Mouse (Mus musculus): ENCODE measurements around the gene Erp27. TPM values are rescaled to one million over a fixed set of nuclear protein-coding genes. Genes with fewer than 3 reads are reported as not detected.

Gene Erp27
- polyA plus RNA-seq, 1 experiment: 0.05 TPM

DNA sequence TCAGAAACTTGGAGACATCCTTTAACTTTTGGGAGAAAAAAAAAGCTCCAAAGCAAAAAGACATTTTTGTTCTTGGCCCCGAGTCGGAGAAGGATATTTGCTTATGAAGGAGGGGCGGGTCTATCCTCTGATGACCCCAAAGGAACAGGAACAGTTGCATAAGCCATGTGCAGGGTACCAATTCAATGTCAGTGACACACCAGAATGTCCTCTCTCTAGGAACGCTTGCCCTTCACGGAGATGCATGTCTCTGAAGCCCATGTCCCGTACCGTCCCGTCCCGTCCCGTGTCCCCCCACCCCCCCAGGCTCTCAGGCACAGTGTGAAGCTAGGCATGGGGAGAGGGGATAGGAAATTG lies 15.1 kb downstream of the Erp27 start:
- no peak overlapping the region for H3ac ChIP-seq (ENCODE audit: control insufficient read depth, insufficient read length)
- no peak overlapping the region for H3K4me3 ChIP-seq
- H3K36me3 ChIP-seq (ENCODE audit: control insufficient read depth, insufficient read depth): no peaks in the 10 kb centered on the region
- no peaks in the 10 kb centered on the region for H3K79me2 ChIP-seq (ENCODE audit: control insufficient read depth, insufficient read depth)
- H3K27me3 ChIP-seq (ENCODE audit: control insufficient read depth, insufficient read depth, insufficient read length): no peaks in the 10 kb centered on the region
- TF ChIP-seq TCF12 (IDR thresholded peaks at IDR 0.05; ENCODE audit: insufficient read depth, poor library complexity, severe bottlenecking) (no peak), TCF3 (IDR thresholded peaks at IDR 0.05; ENCODE audit: insufficient read length, low read depth) (no peak), E2F4 (IDR thresholded peaks at IDR 0.05; ENCODE audit: insufficient read depth) (no peak), USF1 (IDR thresholded peaks at IDR 0.05; ENCODE audit: low read depth) (no peak), SRF (IDR thresholded peaks at IDR 0.05; ENCODE audit: control insufficient read depth, insufficient read length, low read depth) (no peak), CEBPB (IDR thresholded peaks at IDR 0.05; ENCODE audit: insufficient read depth, poor library complexity, severe bottlenecking) (no peak), MYOG (IDR thresholded peaks at IDR 0.05; ENCODE audit: control insufficient read depth in 1 of 3, insufficient read depth in 1 of 3, insufficient read length in 2 of 3, low read depth in 2 of 3) (no peak), MAX (IDR thresholded peaks at IDR 0.05; ENCODE audit: low read depth) (no peak), POLR2A (IDR thresholded peaks at IDR 0.05; ENCODE audit: insufficient read length, low read depth) (no peak), MYOD1 (IDR thresholded peaks at IDR 0.05; ENCODE audit: control insufficient read depth in 1 of 3, insufficient read length in 2 of 3, low read depth in 2 of 3) (no peak)
- H3K4me2 ChIP-seq (ENCODE audit: low read depth): no peak overlapping the region

DNA sequence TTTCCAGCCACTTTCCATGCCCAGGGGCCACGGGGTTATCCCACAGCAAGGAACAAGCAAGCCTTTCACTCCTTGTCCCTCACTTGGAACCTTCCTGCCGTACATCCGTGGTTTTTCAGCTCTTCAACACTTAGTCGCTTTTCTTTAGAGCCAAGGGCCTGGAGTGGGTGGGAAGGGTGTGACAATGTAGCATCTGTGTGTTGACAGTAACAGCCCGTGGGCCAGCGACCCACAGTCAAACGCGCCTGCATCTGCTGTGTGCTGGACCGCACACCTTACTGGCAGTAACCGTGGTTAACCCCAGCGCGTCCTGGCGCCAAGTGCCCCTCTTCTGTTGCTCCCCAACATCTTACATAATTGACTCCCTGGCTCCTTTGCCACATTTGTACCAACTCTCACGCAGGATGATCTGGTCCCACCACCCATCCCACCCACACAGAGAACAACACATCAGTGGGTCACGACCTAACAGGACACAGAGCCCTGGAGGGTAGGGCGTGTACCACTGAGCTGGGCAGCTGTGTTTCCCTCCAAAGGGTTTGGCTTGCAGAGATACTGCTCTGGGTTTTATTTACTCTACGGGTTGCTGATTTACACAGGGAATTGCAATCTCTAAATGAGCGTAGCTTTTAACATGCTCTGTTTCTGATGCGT lies 15.6 kb downstream of the Erp27 start:
- Histone ChIP-seq H3K36me3 (ENCODE audit: control insufficient read depth, insufficient read depth) (no peaks in the 10 kb centered on the region), H3K4me3 (no peak overlapping the region), H3ac (ENCODE audit: control insufficient read depth, insufficient read length) (no peak overlapping the region), H3K79me2 (ENCODE audit: control insufficient read depth, insufficient read depth) (no peaks in the 10 kb centered on the region), H3K4me2 (ENCODE audit: low read depth) (no peak overlapping the region), H3K27me3 (ENCODE audit: control insufficient read depth, insufficient read depth, insufficient read length) (no peaks in the 10 kb centered on the region)
- TF ChIP-seq POLR2AphosphoS2 (IDR thresholded peaks at IDR 0.05; ENCODE audit: insufficient read length, low read depth) (no peak), TCF3 (IDR thresholded peaks at IDR 0.05; ENCODE audit: insufficient read length, low read depth) (no peak), REST (IDR thresholded peaks at IDR 0.05; ENCODE audit: insufficient read depth, insufficient read length) (no peak), CEBPB (IDR thresholded peaks at IDR 0.05; ENCODE audit: insufficient read depth, poor library complexity, severe bottlenecking) (no peak), POLR2A (IDR thresholded peaks at IDR 0.05; ENCODE audit: insufficient read length, low read depth) (no peak), MYOD1 (IDR thresholded peaks at IDR 0.05; ENCODE audit: control insufficient read depth in 1 of 3, insufficient read length in 2 of 3, low read depth in 2 of 3) (peak in 1 of 3 experiments; percentile 5)

DNA sequence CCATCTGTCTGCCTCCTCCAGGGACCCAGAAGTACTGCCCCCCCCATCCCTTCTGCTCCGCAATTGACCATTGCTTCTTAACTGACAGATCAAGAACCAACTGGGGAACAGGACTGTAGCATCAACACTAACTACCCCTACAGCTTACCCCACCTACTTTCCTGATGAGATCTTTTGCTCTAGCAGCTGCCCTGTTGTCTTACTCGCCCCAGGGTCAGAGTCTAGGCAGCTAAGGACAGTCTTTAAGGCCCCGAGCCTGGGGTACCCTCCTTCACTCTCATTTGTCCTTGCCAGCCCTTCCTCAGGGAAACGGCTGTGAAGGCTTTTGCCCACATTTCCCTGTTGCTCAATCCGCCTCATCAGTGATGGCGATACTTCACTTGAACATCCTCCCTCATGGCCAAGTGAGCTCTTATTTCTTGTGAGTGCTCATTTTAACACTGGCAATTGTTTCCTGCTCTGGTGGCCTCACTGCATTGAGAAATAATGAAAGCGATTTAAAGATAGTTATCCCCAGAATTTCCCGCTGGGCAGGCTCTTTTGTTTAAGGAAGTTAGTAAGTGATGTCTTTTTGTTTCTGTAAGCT lies 18.0 kb downstream of the Erp27 start:
- Histone ChIP-seq H3K79me2 (ENCODE audit: control insufficient read depth, insufficient read depth) (no peaks in the 10 kb centered on the region), H3K4me3 (no peak overlapping the region), H3ac (ENCODE audit: control insufficient read depth, insufficient read length) (no peak overlapping the region), H3K27me3 (ENCODE audit: control insufficient read depth, insufficient read depth, insufficient read length) (no peaks in the 10 kb centered on the region), H3K4me2 (ENCODE audit: low read depth) (peak overlapping the region; percentile 63), H3K36me3 (ENCODE audit: control insufficient read depth, insufficient read depth) (no peaks in the 10 kb centered on the region)
- no peak for TF ChIP-seq REST (IDR thresholded peaks at IDR 0.05; ENCODE audit: insufficient read depth, insufficient read length)
- peak; percentile 30 to 64 (median 55) for TF ChIP-seq MYOD1 (IDR thresholded peaks at IDR 0.05; ENCODE audit: control insufficient read depth in 1 of 3, insufficient read length in 2 of 3, low read depth in 2 of 3)
- peak in 1 of 3 experiments; percentile 50 for TF ChIP-seq MYOG (IDR thresholded peaks at IDR 0.05; ENCODE audit: control insufficient read depth in 1 of 3, insufficient read depth in 1 of 3, insufficient read length in 2 of 3, low read depth in 2 of 3)
- TF ChIP-seq CEBPB (IDR thresholded peaks at IDR 0.05; ENCODE audit: insufficient read depth, poor library complexity, severe bottlenecking): peak; percentile 59

DNA sequence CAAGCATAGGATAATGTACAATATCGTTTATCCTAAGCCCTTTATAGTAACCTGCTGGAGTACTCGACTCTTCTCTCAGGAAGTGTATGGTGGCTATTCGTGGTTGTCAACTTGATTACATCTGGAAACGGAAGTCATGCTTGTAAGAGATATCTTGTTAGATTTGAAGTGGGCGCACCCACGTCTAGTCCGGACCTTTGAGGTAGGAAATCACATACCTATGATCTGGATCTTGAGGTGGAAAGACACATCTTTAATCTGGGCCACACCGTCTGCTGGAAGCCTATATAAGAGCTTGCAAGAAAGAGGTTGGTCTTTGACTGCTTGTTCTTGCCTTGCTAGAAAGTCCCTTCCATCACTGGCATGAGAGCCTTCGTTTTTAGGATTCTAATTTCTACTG lies 19.5 kb downstream of the Erp27 start:
- Histone ChIP-seq H3K36me3 (ENCODE audit: control insufficient read depth, insufficient read depth) (no peaks in the 10 kb centered on the region), H3ac (ENCODE audit: control insufficient read depth, insufficient read length) (no peak overlapping the region), H3K27me3 (ENCODE audit: control insufficient read depth, insufficient read depth, insufficient read length) (no peaks in the 10 kb centered on the region), H3K79me2 (ENCODE audit: control insufficient read depth, insufficient read depth) (no peaks in the 10 kb centered on the region), H3K4me2 (ENCODE audit: low read depth) (no peak overlapping the region), H3K4me3 (no peak overlapping the region)
- TF ChIP-seq REST (IDR thresholded peaks at IDR 0.05; ENCODE audit: insufficient read depth, insufficient read length): no peak
- TF ChIP-seq E2F4 (IDR thresholded peaks at IDR 0.05; ENCODE audit: insufficient read depth): no peak
- TF ChIP-seq TCF3 (IDR thresholded peaks at IDR 0.05; ENCODE audit: insufficient read length, low read depth): no peak
- no peak for TF ChIP-seq CEBPB (IDR thresholded peaks at IDR 0.05; ENCODE audit: insufficient read depth, poor library complexity, severe bottlenecking)
- no peak for TF ChIP-seq POLR2AphosphoS2 (IDR thresholded peaks at IDR 0.05; ENCODE audit: insufficient read length, low read depth)
- no peak for TF ChIP-seq SRF (IDR thresholded peaks at IDR 0.05; ENCODE audit: control insufficient read depth, insufficient read length, low read depth)
- TF ChIP-seq MAX (IDR thresholded peaks at IDR 0.05; ENCODE audit: low read depth): no peak
- TF ChIP-seq USF1 (IDR thresholded peaks at IDR 0.05; ENCODE audit: low read depth): no peak
- no peak for TF ChIP-seq MYOD1 (IDR thresholded peaks at IDR 0.05; ENCODE audit: control insufficient read depth in 1 of 3, insufficient read length in 2 of 3, low read depth in 2 of 3)
- TF ChIP-seq MYOG (IDR thresholded peaks at IDR 0.05; ENCODE audit: control insufficient read depth in 1 of 3, insufficient read depth in 1 of 3, insufficient read length in 2 of 3, low read depth in 2 of 3): no peak
- TF ChIP-seq POLR2A (IDR thresholded peaks at IDR 0.05; ENCODE audit: insufficient read length, low read depth): no peak
- no peak for TF ChIP-seq TCF12 (IDR thresholded peaks at IDR 0.05; ENCODE audit: insufficient read depth, poor library complexity, severe bottlenecking)

DNA sequence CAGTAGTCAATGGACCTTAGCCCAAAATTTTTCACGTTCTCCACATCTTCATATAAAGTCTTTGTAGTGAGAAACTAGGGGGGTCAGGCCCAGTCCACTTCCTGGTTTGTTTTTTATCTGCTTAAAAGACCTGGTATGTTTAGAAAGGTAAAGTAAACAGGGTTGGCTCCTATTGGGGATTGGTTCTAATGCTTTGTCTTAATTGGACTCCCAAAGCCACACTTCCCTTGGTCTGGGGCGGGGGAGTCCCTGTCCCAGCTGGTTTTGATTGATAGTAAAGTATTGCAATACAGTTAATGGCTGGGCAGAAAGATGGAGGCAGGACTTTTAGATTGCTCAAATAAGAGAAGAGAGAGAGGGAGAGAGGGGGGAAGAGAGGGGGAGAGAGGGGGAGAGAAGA lies 21.0 kb downstream of the Erp27 start:
- Histone ChIP-seq H3K27me3 (ENCODE audit: control insufficient read depth, insufficient read depth, insufficient read length) (no peaks in the 10 kb centered on the region), H3K4me3 (no peak overlapping the region), H3ac (ENCODE audit: control insufficient read depth, insufficient read length) (no peak overlapping the region), H3K79me2 (ENCODE audit: control insufficient read depth, insufficient read depth) (no peaks in the 10 kb centered on the region), H3K4me2 (ENCODE audit: low read depth) (peak overlapping the region; percentile 62), H3K36me3 (ENCODE audit: control insufficient read depth, insufficient read depth) (no peaks in the 10 kb centered on the region)
- no peak for TF ChIP-seq CEBPB (IDR thresholded peaks at IDR 0.05; ENCODE audit: insufficient read depth, poor library complexity, severe bottlenecking)
- TF ChIP-seq TCF12 (IDR thresholded peaks at IDR 0.05; ENCODE audit: insufficient read depth, poor library complexity, severe bottlenecking): no peak
- TF ChIP-seq TCF3 (IDR thresholded peaks at IDR 0.05; ENCODE audit: insufficient read length, low read depth): no peak
- no peak for TF ChIP-seq MYOD1 (IDR thresholded peaks at IDR 0.05; ENCODE audit: control insufficient read depth in 1 of 3, insufficient read length in 2 of 3, low read depth in 2 of 3)
- no peak for TF ChIP-seq REST (IDR thresholded peaks at IDR 0.05; ENCODE audit: insufficient read depth, insufficient read length)
- TF ChIP-seq MYOG (IDR thresholded peaks at IDR 0.05; ENCODE audit: control insufficient read depth in 1 of 3, insufficient read depth in 1 of 3, insufficient read length in 2 of 3, low read depth in 2 of 3): no peak
- no peak for TF ChIP-seq USF1 (IDR thresholded peaks at IDR 0.05; ENCODE audit: low read depth)

Measured in myocyte (in vitro differentiated cells).